Mouse (Mus musculus) mesoderm, embryonic 11.5 days (tissue): ENCODE data around the gene Gm20867.
"Not testable (repeated sequence)": the region's sequence is repeated elsewhere in the genome, so short reads cannot be mapped to it uniquely, and the experiment has no call there.

Experiments
- DNase-seq: peaks from one replicate; pipeline ENCODE4 v3.0.0-alpha.2; 2012; ENCODE audit warnings: low read depth, low spot score

Gm20867 gene

DNA sequence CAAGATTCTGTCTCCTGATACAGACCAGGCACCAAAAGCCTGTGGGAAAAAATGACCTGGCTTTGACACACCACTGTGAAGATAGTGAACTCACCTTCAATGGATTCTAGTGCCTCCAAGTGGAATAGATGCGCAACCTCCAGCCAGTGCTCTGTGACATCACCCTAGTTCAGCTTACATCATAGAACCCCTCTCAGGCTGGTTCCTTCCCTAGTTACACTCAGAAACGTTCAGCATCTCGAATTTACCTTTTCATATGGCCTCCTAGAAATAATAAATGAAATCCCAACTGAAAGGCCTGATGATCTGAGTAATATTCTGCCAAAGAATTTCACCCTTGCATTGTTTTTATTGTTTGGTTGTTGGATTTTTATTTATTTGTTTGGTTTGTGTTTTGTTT is at the start of gene Gm20867:
Gene Gm20867 (minus strand): TSS at position 101 of the 400 bp plus-strand sequence.
- not testable (repeated sequence) for DNase-seq
